Mouse (Mus musculus) R1 (cell line): Measurements from ENCODE around the gene Ddx10.
"Not testable (repeated sequence)": the region's sequence is repeated elsewhere in the genome, so short reads cannot be mapped to it uniquely, and the experiment has no call there.

ENCODE experiments used
- DNase-seq: peaks from one replicate; pipeline ENCODE4 v3.0.0-alpha.2; 2018; ENCODE audit warnings: low read depth, low spot score

Ddx10 gene

GRCm38 (mm10) chr9:53144266-53144665 is 103.6 kb downstream of the Ddx10 start:
- peak; percentile 55 for DNase-seq

GRCm38 (mm10) chr9:53143508-53143907 is 104.3 kb downstream of the Ddx10 start:
- DNase-seq: no peak

- DNase-seq: not testable (repeated sequence)
Measured at GRCm38 (mm10) chr9:53142424-53142823, 105.4 kb downstream of the Ddx10 start.

GRCm38 (mm10) chr9:53140610-53141165 is 107.2 kb downstream of the Ddx10 start:
- DNase-seq: no peak

- no peak for DNase-seq
Measured at GRCm38 (mm10) chr9:53132826-53133225, 115.0 kb downstream of the Ddx10 start.

- DNase-seq: no peak
Measured at GRCm38 (mm10) chr9:53130460-53130859, 117.4 kb downstream of the Ddx10 start.

- no peak for DNase-seq
Measured at GRCm38 (mm10) chr9:53101103-53101502, 146.8 kb downstream of the Ddx10 start.

- no peak for DNase-seq
Measured at GRCm38 (mm10) chr9:53095319-53096165, 152.3 kb downstream of the Ddx10 start.

GRCm38 (mm10) chr9:53094536-53094935 is 153.3 kb downstream of the Ddx10 start:
- no peak for DNase-seq

- no peak for DNase-seq
Measured at GRCm38 (mm10) chr9:53077626-53078025, 170.2 kb downstream of the Ddx10 start.

GRCm38 (mm10) chr9:53075931-53076330 is 171.9 kb downstream of the Ddx10 start:
- DNase-seq: no peak

- DNase-seq: no peak
Measured at GRCm38 (mm10) chr9:53074443-53074842, 173.4 kb downstream of the Ddx10 start.

GRCm38 (mm10) chr9:53073576-53074112 is 174.2 kb downstream of the Ddx10 start:
- DNase-seq: no peak

- no peak for DNase-seq
Measured at GRCm38 (mm10) chr9:53072088-53072487, 175.8 kb downstream of the Ddx10 start.

GRCm38 (mm10) chr9:53070875-53071524 is 176.9 kb downstream of the Ddx10 start:
- DNase-seq: peak; percentile 46

GRCm38 (mm10) chr9:53068166-53068565 is 179.7 kb downstream of the Ddx10 start:
- DNase-seq: no peak

GRCm38 (mm10) chr9:53066428-53066827 is 181.4 kb downstream of the Ddx10 start:
- DNase-seq: no peak

GRCm38 (mm10) chr9:53065028-53065427 is 182.8 kb downstream of the Ddx10 start:
- DNase-seq: no peak

GRCm38 (mm10) chr9:53064531-53064930 is 183.3 kb downstream of the Ddx10 start:
- no peak for DNase-seq

GRCm38 (mm10) chr9:53055306-53055705 is 192.5 kb downstream of the Ddx10 start:
- DNase-seq: no peak
